Comparison of ENCODE assay signal across 18 mouse cellular contexts in the genomic region with DNA sequence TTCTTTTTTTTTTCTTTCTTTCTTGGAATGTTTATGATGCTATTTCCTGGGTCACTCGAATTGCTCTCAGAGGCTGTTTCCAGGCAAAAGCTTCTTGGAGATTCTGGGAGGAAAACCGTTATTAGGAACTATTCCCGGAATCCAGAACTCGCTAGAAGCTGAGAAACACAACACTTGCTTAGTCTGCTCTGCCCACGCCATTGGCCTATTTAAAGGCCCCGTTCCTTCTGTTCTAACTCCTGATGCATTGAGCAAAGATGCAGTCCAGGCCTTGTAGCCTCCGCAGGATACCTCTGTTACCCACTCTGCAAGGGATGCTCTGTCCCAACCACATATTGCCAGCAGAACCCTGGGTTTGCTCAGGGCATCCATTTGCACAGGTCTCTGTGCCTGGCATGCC. TPM values are rescaled to one million over a fixed set of nuclear protein-coding genes. Genes with fewer than 3 reads are reported as not detected.
DNase-seq lines count a peak whose midpoint lies in the region; ATAC-seq and TF ChIP-seq lines count a peak whose summit lies in the region.
"Had no signal": no experiment of that assay in that cellular context is flagged by ENCODE, and none has a peak within 500 bp of the region (broad histone marks: within the 10 kb centered on the region; RNA-seq: fewer than 3 reads in every experiment).

No protein-coding gene starts in this region.

- no peaks in the 10 kb centered on the region for H3K79me2 ChIP-seq in liver, adult 2 months (ENCODE audit: control insufficient read depth, insufficient read depth, low read length)

- H3K27me3 ChIP-seq in intestine, postnatal 0 days (replicated peaks; ENCODE audit: control insufficient read depth, insufficient read depth, low read length) = no peaks in the 10 kb centered on the region
- no peaks in the 10 kb centered on the region for H3K27me3 ChIP-seq in intestine, embryonic 16.5 days (replicated peaks; ENCODE audit: control insufficient read depth, insufficient read depth, low read length)
- H3K27me3 ChIP-seq in liver, adult 2 months (ENCODE audit: control insufficient read depth, insufficient read depth, low read length) = no peaks in the 10 kb centered on the region
- no peaks in the 10 kb centered on the region for H3K27me3 ChIP-seq in liver, embryonic 11.5 days (replicated peaks; ENCODE audit: control insufficient read depth, insufficient read depth, low read length)
- H3K27me3 ChIP-seq in liver, embryonic 16.5 days (ENCODE audit: control insufficient read depth, insufficient read depth, low read depth, low read length) = no peaks in the 10 kb centered on the region
- H3K27me3 ChIP-seq: forebrain, embryonic 13.5 days; hindbrain, embryonic 13.5 days had no signal

- H3K36me3 ChIP-seq in intestine, postnatal 0 days (ENCODE audit: control insufficient read depth, insufficient read depth) = no peaks in the 10 kb centered on the region
- no peaks in the 10 kb centered on the region for H3K36me3 ChIP-seq in intestine, embryonic 16.5 days (ENCODE audit: control insufficient read depth, insufficient read depth, low read length)
- no peaks in the 10 kb centered on the region for H3K36me3 ChIP-seq in liver, adult 2 months (ENCODE audit: control insufficient read depth, insufficient read depth, low read length)
- no peaks in the 10 kb centered on the region for H3K36me3 ChIP-seq in liver, embryonic 11.5 days (ENCODE audit: control insufficient read depth, insufficient read depth, low read length)
- H3K36me3 ChIP-seq in liver, embryonic 16.5 days (ENCODE audit: control insufficient read depth, insufficient read depth) = no peaks in the 10 kb centered on the region
- H3K36me3 ChIP-seq: embryonic facial prominence, embryonic 13.5 days; hindbrain, embryonic 13.5 days had no signal

- no peak for ATAC-seq in intestine, postnatal 0 days
- ATAC-seq in intestine, embryonic 16.5 days = no peak
- ATAC-seq in liver, embryonic 11.5 days (replicated peaks; ENCODE audit: low FRiP score) = no peak
- no peak for ATAC-seq in liver, embryonic 16.5 days (ENCODE audit: low read depth)
- ATAC-seq: forebrain, embryonic 13.5 days had no signal

- WGBS in intestine, postnatal 0 days = 51% methylated on average over 7 of the region's 7 CpGs
- 55% methylated on average over 7 of the region's 7 CpGs for WGBS in intestine, embryonic 16.5 days
- 77% methylated on average over 7 of the region's 7 CpGs for WGBS in liver, adult 2 months
- WGBS in liver, embryonic 11.5 days = 62% methylated on average over 7 of the region's 7 CpGs
- WGBS in liver, embryonic 16.5 days (ENCODE audit: insufficient replicate concordance) = 61% methylated on average over 7 of the region's 7 CpGs

- no peaks in the 10 kb centered on the region for H3K4me1 ChIP-seq in intestine, postnatal 0 days (replicated peaks; ENCODE audit: control insufficient read depth, insufficient read depth, low read length)
- peaks cover 16% of the 10 kb centered on the region for H3K4me1 ChIP-seq in intestine, embryonic 16.5 days (ENCODE audit: control insufficient read depth, insufficient read depth, low read length)
- peaks cover 2% of the 10 kb centered on the region; the same call in 1 of the 2 replicates for H3K4me1 ChIP-seq in liver, adult 2 months (ENCODE audit: control insufficient read depth, insufficient read depth, low read length)
- peaks cover 28% of the 10 kb centered on the region for H3K4me1 ChIP-seq in liver, embryonic 11.5 days (replicated peaks; ENCODE audit: control insufficient read depth, insufficient read depth, low read length)
- H3K4me1 ChIP-seq in cortical plate, adult 2 months (ENCODE audit: control insufficient read depth, insufficient read depth, low read length) = peaks cover 7% of the 10 kb centered on the region
- peaks cover 26% of the 10 kb centered on the region for H3K4me1 ChIP-seq in liver, embryonic 16.5 days (ENCODE audit: control insufficient read depth, low read depth, low read length)

- H3K4me3 ChIP-seq in intestine, postnatal 0 days (ENCODE audit: low read depth, low read length) = no peak overlapping the region
- H3K4me3 ChIP-seq in intestine, embryonic 16.5 days (ENCODE audit: low read length) = no peak overlapping the region
- no peak overlapping the region for H3K4me3 ChIP-seq in liver, adult 2 months (ENCODE audit: insufficient read depth, low read depth, low read length)
- no peak overlapping the region for H3K4me3 ChIP-seq in liver, embryonic 11.5 days (ENCODE audit: low read depth, low read length)
- no peak overlapping the region for H3K4me3 ChIP-seq in cortical plate, adult 2 months (ENCODE audit: insufficient read depth, low read length)
- no peak overlapping the region for H3K4me3 ChIP-seq in liver, embryonic 16.5 days (ENCODE audit: low read depth, low read length)
- H3K4me3 ChIP-seq: embryonic facial prominence, embryonic 13.5 days; forebrain, embryonic 13.5 days; hindbrain, embryonic 13.5 days had no signal

- peak; percentile 31 for DNase-seq in liver, adult 2 months (ENCODE audit: extremely low read depth, low read depth, low spot score)
- DNase-seq in liver, embryonic 11.5 days (ENCODE audit: low spot score) = no peak
- DNase-seq in urinary bladder, postnatal 4 days (ENCODE audit: low spot score in 2 of 2) = no peak
- DNase-seq: adrenal gland, postnatal 25 days; cerebellum, postnatal 36 days; gastrocnemius, postnatal 14 days; kidney, postnatal 4 days; lung, postnatal 36 days; midbrain, embryonic 14.5 days had no signal

- H3K4me2 ChIP-seq in intestine, postnatal 0 days (replicated peaks; ENCODE audit: low read depth) = no peak overlapping the region
- no peak overlapping the region for H3K4me2 ChIP-seq in intestine, embryonic 16.5 days (ENCODE audit: low read depth, low read length)
- no peak overlapping the region for H3K4me2 ChIP-seq in liver, embryonic 11.5 days
- H3K4me2 ChIP-seq in liver, embryonic 16.5 days (ENCODE audit: low read depth, low read length) = no peak overlapping the region
- H3K4me2 ChIP-seq: embryonic facial prominence, embryonic 13.5 days; forebrain, embryonic 13.5 days; heart, embryonic 11.5 days; hindbrain, embryonic 13.5 days had no signal

- TF ChIP-seq CTCF in intestine, postnatal 0 days (IDR thresholded peaks at IDR 0.05; ENCODE audit: low read depth) = no peak
- TF ChIP-seq CTCF in liver, adult 2 months (IDR thresholded peaks at IDR 0.05; ENCODE audit: low read depth, low read length) = no peak
- no peak for TF ChIP-seq CTCF in cortical plate, adult 2 months (IDR thresholded peaks at IDR 0.05; ENCODE audit: extremely low read depth, insufficient read depth, low read length)

- no peak overlapping the region for H3K9ac ChIP-seq in intestine, postnatal 0 days (ENCODE audit: low read depth, low read length)
- no peak overlapping the region for H3K9ac ChIP-seq in intestine, embryonic 16.5 days (ENCODE audit: low read depth, low read length)
- H3K9ac ChIP-seq in liver, adult 2 months (ENCODE audit: low read depth, low read length) = no peak overlapping the region
- no peak overlapping the region for H3K9ac ChIP-seq in liver, embryonic 11.5 days (ENCODE audit: low read depth, low read length)
- no peak overlapping the region for H3K9ac ChIP-seq in liver, embryonic 16.5 days (ENCODE audit: low read depth, low read length)
- H3K9ac ChIP-seq: embryonic facial prominence, embryonic 13.5 days; forebrain, embryonic 13.5 days; liver, embryonic 14.5 days had no signal

- no peaks in the 10 kb centered on the region for H3K9me3 ChIP-seq in intestine, postnatal 0 days (ENCODE audit: control insufficient read depth)
- no peaks in the 10 kb centered on the region for H3K9me3 ChIP-seq in intestine, embryonic 16.5 days (ENCODE audit: control insufficient read depth, low read length)
- H3K9me3 ChIP-seq in liver, embryonic 11.5 days (ENCODE audit: control insufficient read depth, low read length) = no peaks in the 10 kb centered on the region
- no peaks in the 10 kb centered on the region for H3K9me3 ChIP-seq in liver, embryonic 16.5 days (replicated peaks; ENCODE audit: control insufficient read depth, low read length)
- H3K9me3 ChIP-seq: embryonic facial prominence, embryonic 13.5 days; forebrain, embryonic 13.5 days; hindbrain, embryonic 13.5 days had no signal

- 0 out of 2 replicates have a peak overlapping the region, but pooled peaks have one; percentile 1 for H3K27ac ChIP-seq in intestine, postnatal 0 days (ENCODE audit: low read depth, low read length)
- no peak overlapping the region for H3K27ac ChIP-seq in intestine, embryonic 16.5 days (ENCODE audit: low read length)
- peak overlapping the region; percentile 25 for H3K27ac ChIP-seq in liver, adult 2 months (replicated peaks; ENCODE audit: insufficient read depth, low read depth, low read length)
- no peak overlapping the region for H3K27ac ChIP-seq in liver, embryonic 11.5 days (ENCODE audit: low read depth, low read length)
- H3K27ac ChIP-seq in cortical plate, adult 2 months (ENCODE audit: insufficient read depth, low read length) = 0 out of 2 replicates have a peak overlapping the region, but pooled peaks have one; percentile 18
- H3K27ac ChIP-seq in liver, embryonic 16.5 days (ENCODE audit: low read length) = peak overlapping the region; percentile 18; the same call in 1 of the 2 replicates
- H3K27ac ChIP-seq: embryonic facial prominence, embryonic 13.5 days; forebrain, embryonic 13.5 days; liver, embryonic 14.5 days had no signal

- TF ChIP-seq POLR2A in liver, adult 2 months (IDR thresholded peaks at IDR 0.05; ENCODE audit: extremely low read depth, insufficient read depth, low read length) = no peak
- TF ChIP-seq POLR2A in cortical plate, adult 2 months (IDR thresholded peaks at IDR 0.05; ENCODE audit: extremely low read depth, insufficient read depth, low read length) = no peak

RNA-seq across cellular contexts. Expression of a gene that starts 48.8 kb away (rescaled TPM):
- 5.7 and 6.8 TPM in 2 replicates for polyA plus RNA-seq in intestine, postnatal 0 days (2015; fragmentation: Nextera tagmentation; extraction: Ambion mirVana)
- 4.7 and 5.5 TPM in 2 replicates for polyA plus RNA-seq in intestine, embryonic 16.5 days (2015; fragmentation: Nextera tagmentation; extraction: Ambion mirVana)
- 0.74 and 1.1 TPM in 2 replicates for total RNA-seq in liver, adult 2 months (2014; rRNA removed)
- 1.2 and 2.4 TPM in 2 replicates for polyA plus RNA-seq in liver, adult 2 months (2012; rRNA removed)
- polyA plus RNA-seq in liver, embryonic 11.5 days (2014; fragmentation: Nextera tagmentation; extraction: Ambion mirVana) = 12.4 and 13.1 TPM in 2 replicates
- 19.0 and 20.4 TPM in 2 replicates for polyA plus RNA-seq in cortical plate, adult 2 months (2012; rRNA removed)
- 1.3 TPM in 2 replicates for polyA plus RNA-seq in liver, embryonic 16.5 days (2015; fragmentation: Nextera tagmentation; extraction: Ambion mirVana)

Comparison
In these comparisons a context has a peak if more than half of its experiments do, and no peak if none do; other contexts are left out.
1. H3K27ac ChIP-seq: peak in intestine, postnatal 0 days (single experiment), liver, adult 2 months (single experiment), cortical plate, adult 2 months (single experiment) and liver, embryonic 16.5 days (single experiment); none in intestine, embryonic 16.5 days (single experiment) and liver, embryonic 11.5 days (single experiment).